Mouse (Mus musculus) midbrain, postnatal 0 days (tissue): Measurements from ENCODE around the gene Lsm5. TPM values are rescaled to one million over a fixed set of nuclear protein-coding genes. Genes with fewer than 3 reads are reported as not detected.
A peak's percentile ranks its signal among the peaks of the same experiment; 100 is the strongest.

ENCODE experiments used
- ATAC-seq: fragments of 200-750 bp; cut with Nextera tagmentation; 2 replicates; pipeline ENCODE4 v1.8.0; 2017; ENCODE audit warnings: moderate number of reproducible peaks, mild to moderate bottlenecking, moderate TSS enrichment, moderate library complexity; ENCODE audit not compliant: low FRiP score
- DNase-seq: peaks from one replicate; pipeline ENCODE4 v3.0.0-alpha.2; 2015; ENCODE audit warnings: low spot score
- H3K27ac ChIP-seq: fragments of 300-500 bp; sonication (generic); 2 replicates; pipeline ENCODE4 v1.5.1; 2014; ENCODE audit warnings: low read depth, mild to moderate bottlenecking, low read length, mixed read lengths
- H3K27me3 ChIP-seq: fragments of 300-500 bp; sonication (generic); 2 replicates; pipeline ENCODE4 v1.6.1; 2014; ENCODE audit warnings: low read length, control low read depth, mixed read lengths; ENCODE audit not compliant: insufficient read depth
- H3K36me3 ChIP-seq: fragments of 300-500 bp; sonication (generic); 2 replicates; pipeline ENCODE4 v1.6.1; 2014; ENCODE audit warnings: low read length, control low read depth, mixed read lengths; ENCODE audit not compliant: insufficient read depth
- H3K4me1 ChIP-seq: fragments of 300-500 bp; sonication (generic); 2 replicates; pipeline ENCODE4 v1.6.1; 2014; ENCODE audit warnings: mild to moderate bottlenecking, control low read depth, antibody characterized with exemption, low read length, mixed read lengths; ENCODE audit not compliant: insufficient read depth
- H3K4me2 ChIP-seq: fragments of 300-500 bp; sonication (generic); 2 replicates; pipeline ENCODE4 v1.6.1; 2014; ENCODE audit warnings: low read depth, mild to moderate bottlenecking, low read length, mixed read lengths; ENCODE audit not compliant: poor library complexity, severe bottlenecking
- H3K4me3 ChIP-seq: fragments of 300-500 bp; sonication (generic); 2 replicates; pipeline ENCODE4 v1.5.1; 2014; ENCODE audit warnings: low read depth, mild to moderate bottlenecking, low read length, moderate library complexity
- H3K9ac ChIP-seq: fragments of 300-500 bp; sonication (generic); replicated peaks from 2 replicates; pipeline ENCODE4 v1.6.1; 2014; ENCODE audit warnings: mild to moderate bottlenecking, low read length, moderate library complexity, mixed read lengths; ENCODE audit not compliant: poor library complexity, severe bottlenecking
- H3K9me3 ChIP-seq: fragments of 300-500 bp; sonication (generic); 2 replicates; pipeline ENCODE4 v1.6.1; 2016; ENCODE audit warnings: low read length, control low read depth
- CTCF ChIP-seq: IDR thresholded peaks from 2 replicates; pipeline ENCODE4 v1.5.1; 2016; ENCODE audit warnings: antibody characterized with exemption, mild to moderate bottlenecking
- WGBS: fragments of 180-500 bp; shearing (Covaris S2); extraction: QIAGEN DNeasy Blood & Tissue Kit; methylation state at CpG from one replicate; pipeline ENCODE4 v1.1.7; 2014; 5-methylcytosine and 5-hydroxymethylcytosine counted together
- polyA plus RNA-seq: library from polyadenylated mRNA; unstranded; fragments of >200 nt; fragmentation: Nextera tagmentation; extraction: Ambion mirVana; gene quantifications from 2 replicates; pipeline ENCODE4 v1.2.1, GENCODE M21; 2015
- total RNA-seq: library from RNA; depleted of rRNA; stranded (reverse); fragments of >200 nt; gene quantifications from 2 replicates; pipeline ENCODE4 v1.2.3, GENCODE M21; 2014; rRNA removed

Gene Lsm5
- total RNA-seq, result 36.8 and 44.7 TPM in 2 replicates
- polyA plus RNA-seq, result 84.3 and 90.5 TPM in 2 replicates

GRCm38 (mm10) chr6:56703931-56704900, at the start of gene Lsm5:
TSS of gene Lsm5 (minus strand) at chr6:56704710.
- Histone ChIP-seq H3K9me3 (no peaks in the 10 kb centered on the region), H3K27ac (0 out of 2 replicates have a peak within 1 kb of the TSS, but pooled peaks have one; percentile 38), H3K4me2 (peak within 1 kb of the TSS; percentile 59), H3K9ac (peak within 1 kb of the TSS; percentile 54), H3K4me1 (no peaks in the 10 kb centered on the region), H3K27me3 (no peaks in the 10 kb centered on the region), H3K36me3 (no peaks in the 10 kb centered on the region), H3K4me3 (peak within 1 kb of the TSS; percentile 56)
- under 1% methylated on average over 46 of the region's 46 CpGs for WGBS
- TF ChIP-seq CTCF, result no peak; the same call in 1 of the 2 replicates
- ATAC-seq (peak; percentile 91), DNase-seq (peak; percentile 96)

DNA sequence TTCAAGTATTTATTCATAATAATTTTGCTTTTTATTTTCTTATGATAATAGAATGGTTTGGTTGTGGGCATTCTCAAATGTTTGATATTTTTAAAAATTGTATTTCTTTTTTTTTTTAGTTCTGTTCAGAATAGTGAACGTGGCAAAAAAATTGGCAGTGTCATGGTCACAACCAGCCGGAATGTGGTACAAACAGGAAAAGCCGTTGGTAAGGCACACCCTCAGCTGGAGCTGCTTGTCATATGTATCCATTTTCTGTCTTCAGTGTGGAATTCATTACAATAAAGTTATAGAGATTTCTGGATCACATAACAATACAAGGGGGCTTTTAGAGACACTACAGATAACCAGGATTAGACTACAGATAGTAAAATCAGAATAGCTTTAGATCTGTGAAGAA, 49.2 kb upstream of the Lsm5 start:
- H3K9me3 ChIP-seq, result no peaks in the 10 kb centered on the region
- no peak overlapping the region for H3K9ac ChIP-seq
- H3K4me3 ChIP-seq, result no peak overlapping the region
- TF ChIP-seq CTCF, result no peak
- H3K27ac ChIP-seq, result no peak overlapping the region
- H3K4me1 ChIP-seq, result no peaks in the 10 kb centered on the region
- ATAC-seq, result no peak
- DNase-seq, result no peak
- H3K4me2 ChIP-seq, result no peak overlapping the region
- H3K27me3 ChIP-seq, result no peaks in the 10 kb centered on the region
- H3K36me3 ChIP-seq, result peaks cover 29% of the 10 kb centered on the region; the same call in 1 of the 2 replicates
- 97% methylated on average over 3 of the region's 3 CpGs for WGBS

DNA sequence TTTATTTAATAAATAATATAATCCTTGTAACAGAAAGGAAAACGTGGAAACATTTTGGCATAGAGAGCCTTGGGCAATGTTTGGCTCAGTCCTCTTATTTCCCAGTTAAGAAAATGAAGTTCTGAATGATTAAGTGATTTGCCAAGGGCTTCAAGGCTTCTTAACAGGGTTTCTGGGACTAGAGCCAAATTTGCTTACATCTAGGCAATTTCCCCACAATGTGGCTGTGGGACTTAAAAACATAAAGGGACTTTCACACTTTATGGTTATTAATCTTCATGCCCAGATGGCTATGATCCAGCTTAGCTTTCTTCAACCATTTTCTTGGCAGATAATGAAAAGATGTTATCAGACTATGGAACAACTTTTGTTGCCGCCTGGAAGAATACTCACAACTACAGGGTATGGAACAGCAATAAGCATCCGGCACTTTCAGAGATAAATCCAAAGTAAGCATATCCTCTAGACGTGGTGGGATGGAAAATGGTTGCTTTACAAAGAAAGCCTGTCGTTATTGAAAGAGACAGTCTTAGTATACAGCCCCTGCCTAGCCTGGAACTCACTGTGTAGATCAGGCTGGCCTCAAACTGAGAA, 41.5 kb upstream of the Lsm5 start:
- Histone ChIP-seq H3K4me1 (no peaks in the 10 kb centered on the region), H3K4me2 (no peak overlapping the region), H3K4me3 (no peak overlapping the region), H3K9me3 (no peaks in the 10 kb centered on the region), H3K36me3 (peaks cover 7% of the 10 kb centered on the region), H3K27ac (no peak overlapping the region), H3K27me3 (no peaks in the 10 kb centered on the region), H3K9ac (no peak overlapping the region)
- ATAC-seq, result no peak; the same call in 1 of the 2 replicates
- TF ChIP-seq CTCF, result no peak
- WGBS, result 52% methylated on average over 5 of the region's 5 CpGs
- peak; percentile 88 for DNase-seq

DNA sequence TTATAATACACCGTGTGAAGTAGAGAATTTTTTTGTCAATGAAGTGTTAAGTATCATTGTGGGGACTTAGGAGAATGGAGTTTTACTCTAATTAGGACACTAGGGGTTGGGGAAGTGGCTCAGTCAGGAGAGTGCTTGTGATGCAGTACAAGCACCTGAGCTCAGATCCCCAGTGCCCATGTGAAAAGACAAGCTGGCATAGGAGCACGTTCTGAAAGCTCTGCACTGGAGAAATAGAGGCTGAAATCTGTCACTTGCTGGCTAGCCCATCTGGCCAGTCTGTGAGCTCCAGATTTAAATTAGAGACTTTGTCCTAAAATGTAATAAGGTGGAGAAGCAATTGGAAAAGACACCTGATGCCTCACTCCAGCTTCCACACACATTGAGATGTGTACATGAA, 28.0 kb upstream of the Lsm5 start:
- ATAC-seq, result no peak
- H3K9ac ChIP-seq, result no peak overlapping the region
- peaks cover 36% of the 10 kb centered on the region for H3K36me3 ChIP-seq
- no peaks in the 10 kb centered on the region for H3K4me1 ChIP-seq
- no peak overlapping the region for H3K27ac ChIP-seq
- no peak overlapping the region for H3K4me2 ChIP-seq
- TF ChIP-seq CTCF, result no peak
- no peak overlapping the region for H3K4me3 ChIP-seq
- no peaks in the 10 kb centered on the region for H3K27me3 ChIP-seq
- no peak for DNase-seq
- WGBS, result 65% methylated on average over 2 of the region's 2 CpGs
- no peaks in the 10 kb centered on the region for H3K9me3 ChIP-seq

DNA sequence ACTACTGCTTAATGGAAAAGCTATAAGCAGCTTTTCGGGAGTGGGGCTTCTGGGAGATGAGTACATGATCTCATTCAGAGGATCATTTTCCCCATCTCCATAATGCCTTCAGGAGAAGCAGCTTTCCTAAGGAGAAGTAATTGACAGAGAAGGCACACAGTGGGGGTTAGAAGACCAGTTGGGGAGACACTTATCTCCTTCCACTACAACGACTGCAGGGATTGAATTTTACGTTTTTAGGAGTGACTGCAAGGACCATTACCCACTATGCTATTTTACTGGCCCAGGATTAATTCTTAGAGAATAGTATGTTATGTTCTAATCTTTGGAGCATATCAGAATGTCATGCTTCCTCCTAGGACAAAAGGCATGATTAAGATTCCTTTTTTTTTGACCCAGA, 16.4 kb upstream of the Lsm5 start:
- Histone ChIP-seq H3K4me2 (no peak overlapping the region), H3K9me3 (no peaks in the 10 kb centered on the region), H3K4me1 (peaks cover 2% of the 10 kb centered on the region; the same call in 1 of the 2 replicates), H3K27ac (no peak overlapping the region), H3K4me3 (no peak overlapping the region), H3K27me3 (no peaks in the 10 kb centered on the region), H3K9ac (no peak overlapping the region), H3K36me3 (peaks cover 12% of the 10 kb centered on the region; the same call in 1 of the 2 replicates)
- 47% methylated on average over 3 of the region's 3 CpGs for WGBS
- TF ChIP-seq CTCF, result no peak
- DNase-seq (peak; percentile 42), ATAC-seq (no peak)

- Histone ChIP-seq H3K27me3 (no peaks in the 10 kb centered on the region), H3K9me3 (no peaks in the 10 kb centered on the region), H3K9ac (no peak overlapping the region), H3K4me1 (peaks cover 2% of the 10 kb centered on the region; the same call in 1 of the 2 replicates), H3K36me3 (peaks cover 3% of the 10 kb centered on the region; the same call in 1 of the 2 replicates), H3K27ac (no peak overlapping the region), H3K4me2 (no peak overlapping the region), H3K4me3 (no peak overlapping the region)
- no peak for TF ChIP-seq CTCF
- WGBS, result 80% methylated on average over 1 of the region's 1 CpGs
- ATAC-seq (no peak), DNase-seq (no peak)
Measured at GRCm38 (mm10) chr6:56719071-56719470, 14.6 kb upstream of the Lsm5 start.
